Mouse (Mus musculus) midbrain, embryonic 12.5 days (tissue): Measurements from ENCODE around the gene Rab21. TPM values are rescaled to one million over a fixed set of nuclear protein-coding genes. Genes with fewer than 3 reads are reported as not detected.

ENCODE experiments used
- ATAC-seq: fragments of 200-750 bp; cut with Nextera tagmentation; 2 replicates; pipeline ENCODE4 v1.8.0; 2017; ENCODE audit warnings: low read depth, moderate TSS enrichment, moderate library complexity; ENCODE audit not compliant: low FRiP score
- H3K27ac ChIP-seq: fragments of 300-500 bp; sonication (generic); replicated peaks from 2 replicates; pipeline ENCODE4 v1.5.1; 2016; ENCODE audit warnings: mild to moderate bottlenecking
- H3K27me3 ChIP-seq: fragments of 300-500 bp; sonication (generic); 2 replicates; pipeline ENCODE4 v1.6.1; 2016; ENCODE audit warnings: mild to moderate bottlenecking
- H3K36me3 ChIP-seq: fragments of 300-500 bp; sonication (generic); 2 replicates; pipeline ENCODE4 v1.6.1; 2016
- H3K4me1 ChIP-seq: fragments of 300-500 bp; sonication (generic); 2 replicates; pipeline ENCODE4 v1.6.1; 2016
- H3K4me2 ChIP-seq: fragments of 300-500 bp; sonication (generic); replicated peaks from 2 replicates; pipeline ENCODE4 v1.6.1; 2016; ENCODE audit warnings: mild to moderate bottlenecking, moderate library complexity
- H3K4me3 ChIP-seq: fragments of 300-500 bp; sonication (generic); 2 replicates; pipeline ENCODE4 v1.5.1; 2016; ENCODE audit warnings: mild to moderate bottlenecking
- H3K9ac ChIP-seq: fragments of 300-500 bp; sonication (generic); replicated peaks from 2 replicates; pipeline ENCODE4 v1.6.1; 2016; ENCODE audit warnings: mild to moderate bottlenecking, moderate library complexity
- H3K9me3 ChIP-seq: fragments of 300-500 bp; sonication (generic); 2 replicates; pipeline ENCODE4 v1.6.1; 2016; ENCODE audit warnings: mild to moderate bottlenecking
- WGBS: fragments of 180-500 bp; shearing (Covaris S2); methylation state at CpG from one replicate; pipeline ENCODE4 v1.1.7; 2016; 5-methylcytosine and 5-hydroxymethylcytosine counted together
- polyA plus RNA-seq: library from polyadenylated mRNA; unstranded; fragments of >200 nt; fragmentation: Nextera tagmentation; extraction: Ambion mirVana; gene quantifications from 2 replicates; pipeline ENCODE4 v1.2.1, GENCODE M21; 2016

Gene Rab21
- polyA plus RNA-seq, 1 experiment from 2014 or later: 5.2 TPM

GRCm38 (mm10) chr10:115262926-115263562 is 52.4 kb downstream of the Rab21 start:
- 80% methylated on average over 5 of the region's 5 CpGs for WGBS

GRCm38 (mm10) chr10:115262261-115262660 is 53.1 kb downstream of the Rab21 start:
- ATAC-seq: no peak
- H3K4me3 ChIP-seq: no peak overlapping the region
- H3K9ac ChIP-seq: no peak overlapping the region
- H3K27ac ChIP-seq: no peak overlapping the region
- WGBS: 82% methylated on average over 2 of the region's 2 CpGs
- H3K36me3 ChIP-seq: no peaks in the 10 kb centered on the region
- no peaks in the 10 kb centered on the region for H3K9me3 ChIP-seq
- H3K27me3 ChIP-seq: no peaks in the 10 kb centered on the region
- H3K4me1 ChIP-seq: no peaks in the 10 kb centered on the region
- H3K4me2 ChIP-seq: no peak overlapping the region

More at GRCm38 (mm10) chr10:115262926-115263562, 52.4 kb downstream of the Rab21 start:
- no peak overlapping the region for H3K9ac ChIP-seq
- H3K27me3 ChIP-seq: no peaks in the 10 kb centered on the region
- H3K36me3 ChIP-seq: no peaks in the 10 kb centered on the region
- no peaks in the 10 kb centered on the region for H3K4me1 ChIP-seq
- no peak for ATAC-seq
- no peak overlapping the region for H3K4me2 ChIP-seq
- no peak overlapping the region for H3K4me3 ChIP-seq
- no peaks in the 10 kb centered on the region for H3K9me3 ChIP-seq
- no peak overlapping the region for H3K27ac ChIP-seq

GRCm38 (mm10) chr10:115261428-115261827 is 54.0 kb downstream of the Rab21 start:
- 90% methylated on average over 3 of the region's 3 CpGs for WGBS
- Histone ChIP-seq H3K27me3 (no peaks in the 10 kb centered on the region), H3K27ac (no peak overlapping the region), H3K4me2 (no peak overlapping the region), H3K4me3 (no peak overlapping the region), H3K4me1 (no peaks in the 10 kb centered on the region), H3K36me3 (no peaks in the 10 kb centered on the region), H3K9me3 (no peaks in the 10 kb centered on the region), H3K9ac (no peak overlapping the region)
- no peak for ATAC-seq

GRCm38 (mm10) chr10:115256162-115256561 is 59.2 kb downstream of the Rab21 start:
- WGBS: 80% methylated on average over 5 of the region's 5 CpGs
- no peak for ATAC-seq
- Histone ChIP-seq H3K4me3 (no peak overlapping the region), H3K9ac (no peak overlapping the region), H3K4me1 (peaks cover 3% of the 10 kb centered on the region; the same call in 1 of the 2 replicates), H3K36me3 (no peaks in the 10 kb centered on the region), H3K27me3 (no peaks in the 10 kb centered on the region), H3K4me2 (no peak overlapping the region), H3K27ac (no peak overlapping the region), H3K9me3 (no peaks in the 10 kb centered on the region)

GRCm38 (mm10) chr10:115253521-115253920 is 61.9 kb downstream of the Rab21 start:
- H3K9me3 ChIP-seq: no peaks in the 10 kb centered on the region
- WGBS: 77% methylated on average over 3 of the region's 3 CpGs
- no peaks in the 10 kb centered on the region for H3K36me3 ChIP-seq
- no peak for ATAC-seq
- H3K4me3 ChIP-seq: no peak overlapping the region
- no peak overlapping the region for H3K4me2 ChIP-seq
- no peak overlapping the region for H3K27ac ChIP-seq
- H3K4me1 ChIP-seq: peaks cover 9% of the 10 kb centered on the region
- no peak overlapping the region for H3K9ac ChIP-seq
- no peaks in the 10 kb centered on the region for H3K27me3 ChIP-seq

- Histone ChIP-seq H3K27ac (no peak overlapping the region), H3K4me1 (peaks cover 14% of the 10 kb centered on the region), H3K4me3 (peak overlapping the region; percentile 96), H3K9me3 (no peaks in the 10 kb centered on the region), H3K36me3 (no peaks in the 10 kb centered on the region), H3K9ac (peak overlapping the region; percentile 58), H3K27me3 (no peaks in the 10 kb centered on the region), H3K4me2 (peak overlapping the region; percentile 77)
- no peak for ATAC-seq
- 15% methylated on average over 10 of the region's 10 CpGs for WGBS
These were observed 63.1 kb downstream of the Rab21 start for GRCm38 (mm10) chr10:115252321-115252757.

- H3K27me3 ChIP-seq: no peaks in the 10 kb centered on the region
- H3K9ac ChIP-seq: peak within 1 kb of the TSS; percentile 76
- under 1% methylated on average over 67 of the region's 67 CpGs for WGBS
- no peaks in the 10 kb centered on the region for H3K36me3 ChIP-seq
- H3K9me3 ChIP-seq: no peaks in the 10 kb centered on the region
- H3K4me3 ChIP-seq: peak within 1 kb of the TSS; percentile 96
- peak within 1 kb of the TSS; percentile 77 for H3K4me2 ChIP-seq
- ATAC-seq: peak; percentile 98
- no peak within 1 kb of the TSS for H3K27ac ChIP-seq
- peaks cover 14% of the 10 kb centered on the region for H3K4me1 ChIP-seq
These were observed 64.1 kb downstream of the Rab21 start, which contains the start of gene Tbc1d15 for GRCm38 (mm10) chr10:115251088-115251934. TSS of gene Tbc1d15 (minus strand) at chr10:115251467.

- ATAC-seq: no peak; the same call in 1 of the 2 replicates
These were observed 64.9 kb downstream of the Rab21 start for GRCm38 (mm10) chr10:115250235-115251087.

GRCm38 (mm10) chr10:115248041-115248440 is 67.4 kb downstream of the Rab21 start:
- Histone ChIP-seq H3K36me3 (no peaks in the 10 kb centered on the region), H3K9me3 (no peaks in the 10 kb centered on the region), H3K27ac (no peak overlapping the region), H3K9ac (no peak overlapping the region), H3K27me3 (no peaks in the 10 kb centered on the region), H3K4me2 (no peak overlapping the region), H3K4me3 (no peak overlapping the region), H3K4me1 (peaks cover 14% of the 10 kb centered on the region)
- no peak for ATAC-seq
- WGBS: 36% methylated on average over 7 of the region's 7 CpGs

More at GRCm38 (mm10) chr10:115250235-115251087, 64.9 kb downstream of the Rab21 start:
- WGBS: 32% methylated on average over 37 of the region's 38 CpGs
- Histone ChIP-seq H3K4me1 (peaks cover 14% of the 10 kb centered on the region), H3K9me3 (no peaks in the 10 kb centered on the region), H3K27me3 (no peaks in the 10 kb centered on the region), H3K4me3 (peak overlapping the region; percentile 96), H3K9ac (peak overlapping the region; percentile 76), H3K27ac (no peak overlapping the region), H3K4me2 (peak overlapping the region; percentile 77), H3K36me3 (no peaks in the 10 kb centered on the region)

- H3K9ac ChIP-seq: no peak overlapping the region
- no peaks in the 10 kb centered on the region for H3K9me3 ChIP-seq
- no peak overlapping the region for H3K27ac ChIP-seq
- ATAC-seq: no peak
- 96% methylated on average over 2 of the region's 2 CpGs for WGBS
- H3K27me3 ChIP-seq: no peaks in the 10 kb centered on the region
- no peak overlapping the region for H3K4me2 ChIP-seq
- H3K4me3 ChIP-seq: no peak overlapping the region
- no peaks in the 10 kb centered on the region for H3K36me3 ChIP-seq
- H3K4me1 ChIP-seq: peaks cover 9% of the 10 kb centered on the region
These were observed 69.9 kb downstream of the Rab21 start for GRCm38 (mm10) chr10:115245488-115245887.

- Histone ChIP-seq H3K36me3 (peaks cover 27% of the 10 kb centered on the region), H3K4me3 (no peak overlapping the region), H3K27me3 (no peaks in the 10 kb centered on the region), H3K4me1 (no peaks in the 10 kb centered on the region), H3K27ac (no peak overlapping the region), H3K4me2 (no peak overlapping the region), H3K9me3 (no peaks in the 10 kb centered on the region), H3K9ac (no peak overlapping the region)
- no peak for ATAC-seq
- WGBS: 84% methylated on average over 8 of the region's 8 CpGs
These were observed 74.3 kb downstream of the Rab21 start for GRCm38 (mm10) chr10:115241082-115241595.
